Mouse (Mus musculus) liver, embryonic 14.5 days (tissue): ENCODE results near the gene Bcor. TPM values are rescaled to one million over a fixed set of nuclear protein-coding genes. Genes with fewer than 3 reads are reported as not detected.

Experiments used
- ATAC-seq: fragments of 200-750 bp; cut with Nextera tagmentation; 2 replicates; pipeline ENCODE4 v1.8.0; 2017; ENCODE audit warnings: moderate number of reproducible peaks, mild to moderate bottlenecking, moderate library complexity; ENCODE audit not compliant: insufficient read depth
- DNase-seq, 3 experiments: peaks; one replicate each; pipeline ENCODE4 v3.0.0-alpha.2; 2012 to 2013; ENCODE audit warnings: low read depth in 3 of 3, low spot score in 3 of 3
- H3K27ac ChIP-seq: fragments of 300-500 bp; sonication (generic); 2 replicates; pipeline ENCODE4 v1.5.1; 2014; ENCODE audit warnings: moderate library complexity, mild to moderate bottlenecking, control low read depth, inconsistent platforms
- H3K27me3 ChIP-seq: fragments of 300-500 bp; sonication (generic); 2 replicates; pipeline ENCODE4 v1.6.1; 2014; ENCODE audit warnings: mild to moderate bottlenecking, low read length, moderate library complexity; ENCODE audit not compliant: control insufficient read depth, insufficient read depth
- H3K36me3 ChIP-seq: fragments of 300-500 bp; sonication (generic); replicated peaks from 2 replicates; pipeline ENCODE4 v1.6.1; 2014; ENCODE audit warnings: low read depth; ENCODE audit not compliant: control insufficient read depth, insufficient read depth
- H3K4me1 ChIP-seq, 2 experiments: fragments of 200-500 bp in 1 of 2; fragments of 300-500 bp in 1 of 2; sonication (generic) in 1 of 2; replicated peaks; 2 replicates each; pipeline ENCODE4 v1.6.1; 2012 to 2014; ENCODE audit warnings: antibody characterized with exemption in 1 of 2, inconsistent platforms in 1 of 2, low read length in 1 of 2; ENCODE audit not compliant: control insufficient read depth in 2 of 2, insufficient read depth in 2 of 2
- H3K4me2 ChIP-seq: fragments of 300-500 bp; sonication (generic); 2 replicates; pipeline ENCODE4 v1.6.1; 2014; ENCODE audit warnings: low read depth, mild to moderate bottlenecking, control low read depth, moderate library complexity
- H3K4me3 ChIP-seq, 2 experiments: fragments of 200-500 bp in 1 of 2; fragments of 300-500 bp in 1 of 2; sonication (generic) in 1 of 2; 2 replicates each; pipeline ENCODE4 v1.5.1; 2012 to 2014; ENCODE audit warnings: low read depth in 2 of 2, low read length in 2 of 2, mild to moderate bottlenecking in 2 of 2, control low read depth in 1 of 2, inconsistent platforms in 1 of 2, moderate library complexity in 1 of 2; ENCODE audit not compliant: insufficient read depth in 1 of 2
- H3K9ac ChIP-seq: fragments of 300-500 bp; sonication (generic); replicated peaks from 2 replicates; pipeline ENCODE4 v1.6.1; 2014; ENCODE audit warnings: mild to moderate bottlenecking, control low read depth, moderate library complexity
- H3K9me3 ChIP-seq: fragments of 300-500 bp; sonication (generic); 2 replicates; pipeline ENCODE4 v1.6.1; 2016; ENCODE audit warnings: low read length, mixed read lengths; ENCODE audit not compliant: control insufficient read depth
- CTCF ChIP-seq: IDR thresholded peaks from 2 replicates; pipeline ENCODE4 v1.5.1; 2016; ENCODE audit warnings: antibody characterized with exemption, low read depth, control low read depth
- EP300 ChIP-seq: IDR thresholded peaks from 2 replicates; pipeline ENCODE4 v1.6.1; 2016; ENCODE audit warnings: antibody characterized with exemption, low read depth
- WGBS: fragments of 180-500 bp; shearing (Covaris S2); extraction: QIAGEN DNeasy Blood & Tissue Kit; methylation state at CpG from one replicate; pipeline ENCODE4 v1.1.7; 2014; ENCODE audit not compliant: insufficient replicate concordance; 5-methylcytosine and 5-hydroxymethylcytosine counted together
- polyA plus RNA-seq, 2 experiments: library from polyadenylated mRNA; depleted of rRNA in 1 of 2; stranded (reverse) in 1 of 2; unstranded in 1 of 2; fragments of >200 nt; fragmentation: Nextera tagmentation in 1 of 2; extraction: Ambion mirVana in 1 of 2; gene quantifications; 2 replicates each; pipeline versions ENCODE4 v1.2.1 to v1.2.3; 2012 to 2014

Gene Bcor
- polyA plus RNA-seq, 2 experiments: 4.6 to 4.7 TPM

DNA sequence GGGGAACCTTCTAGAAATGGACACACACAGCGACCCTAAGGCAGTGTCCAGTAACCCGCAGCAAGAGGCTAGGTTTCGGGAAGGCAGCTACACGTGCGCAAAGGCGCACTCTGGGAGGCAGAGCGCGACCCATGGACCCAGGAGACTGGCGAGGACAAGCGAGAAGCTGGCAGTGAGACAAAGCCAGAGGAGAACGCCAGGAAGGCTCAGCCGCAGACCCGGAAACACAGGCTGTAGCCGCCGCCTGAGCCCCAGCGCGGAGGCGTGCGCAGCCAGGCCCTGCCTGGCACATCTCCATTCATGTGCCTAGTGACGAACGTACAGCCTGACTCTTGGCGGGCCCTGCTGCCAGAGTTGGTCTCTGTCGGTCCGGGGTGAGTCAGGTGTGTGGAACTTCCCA is 30.9 kb downstream of the Bcor start:
- TF ChIP-seq CTCF (no peak), EP300 (no peak)
- ATAC-seq: no peak
- Histone ChIP-seq H3K27ac (no peak overlapping the region), H3K4me2 (no peak overlapping the region), H3K9me3 (no peaks in the 10 kb centered on the region), H3K36me3 (no peaks in the 10 kb centered on the region), H3K9ac (no peak overlapping the region), H3K27me3 (peaks cover 79% of the 10 kb centered on the region), H3K4me3 (no peak overlapping the region), H3K4me1 (peaks cover 0 to 9% of the 10 kb centered on the region in 2 experiments; a peak in 2 of 4 replicates)
- WGBS: 4% methylated on average over 24 of the region's 24 CpGs
- DNase-seq: no peak

GRCm38 (mm10) chrX:12128165-12129083 is 31.7 kb downstream of the Bcor start:
- 3% methylated on average over 52 of the region's 72 CpGs for WGBS
- H3K9me3 ChIP-seq: no peaks in the 10 kb centered on the region
- H3K4me2 ChIP-seq: peak overlapping the region; percentile 48
- DNase-seq (no peak), ATAC-seq (0 out of 2 replicates have a peak, but pooled peaks have one; percentile 15)
- H3K4me1 ChIP-seq: peaks cover 0 to 7% of the 10 kb centered on the region in 2 experiments; a peak in 2 of 4 replicates
- H3K27ac ChIP-seq: no peak overlapping the region
- peak overlapping the region; percentile 47 to 50; a peak in 3 of 4 replicates for H3K4me3 ChIP-seq
- no peak overlapping the region; the same call in 1 of the 2 replicates for H3K9ac ChIP-seq
- H3K36me3 ChIP-seq: no peaks in the 10 kb centered on the region
- peaks cover 71% of the 10 kb centered on the region for H3K27me3 ChIP-seq
- TF ChIP-seq EP300 (no peak), CTCF (no peak)

GRCm38 (mm10) chrX:12127799-12128164 is 32.4 kb downstream of the Bcor start:
- Histone ChIP-seq H3K36me3 (no peaks in the 10 kb centered on the region), H3K9ac (no peak overlapping the region; the same call in 1 of the 2 replicates), H3K4me3 (peak overlapping the region; percentile 47 to 50), H3K27me3 (peaks cover 67% of the 10 kb centered on the region), H3K4me1 (peaks cover 0 to 5% of the 10 kb centered on the region in 2 experiments; a peak in 2 of 4 replicates), H3K27ac (no peak overlapping the region), H3K4me2 (peak overlapping the region; percentile 47), H3K9me3 (no peaks in the 10 kb centered on the region)
- 2% methylated on average over 36 of the region's 37 CpGs for WGBS
- no peak for DNase-seq
- no peak for TF ChIP-seq EP300
- no peak for TF ChIP-seq CTCF
- ATAC-seq: no peak

DNA sequence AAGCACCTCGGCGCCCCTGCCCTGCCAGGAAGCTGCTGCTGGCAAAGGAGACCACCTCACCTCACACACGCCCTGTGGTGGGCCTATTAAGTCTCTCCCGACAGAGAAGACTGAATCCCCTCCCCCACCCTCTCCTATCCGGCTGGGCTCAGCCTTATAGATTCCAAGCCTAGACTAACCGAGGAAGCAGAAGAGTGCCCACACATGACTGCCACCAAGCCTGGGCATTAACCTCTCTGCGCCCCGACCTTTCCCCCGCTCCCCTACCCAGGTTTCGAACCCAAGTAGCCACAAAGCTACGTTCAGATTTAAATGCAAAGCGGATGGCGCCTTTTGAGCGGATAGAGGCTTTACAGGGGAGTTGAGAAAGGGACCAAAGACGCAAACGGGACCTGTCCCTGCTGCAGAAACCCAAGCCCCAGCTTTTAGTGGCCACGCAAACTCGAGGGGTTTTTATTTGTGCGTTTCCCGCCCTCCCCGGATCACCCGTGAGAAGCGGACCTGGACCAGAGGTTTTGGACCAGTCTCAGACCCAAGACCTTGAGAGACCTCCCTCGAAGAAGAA is 33.0 kb downstream of the Bcor start:
- Histone ChIP-seq H3K9ac (no peak overlapping the region), H3K4me1 (peaks cover 0 to 5% of the 10 kb centered on the region in 2 experiments; a peak in 2 of 4 replicates), H3K27me3 (peaks cover 61% of the 10 kb centered on the region), H3K4me3 (peak overlapping the region; percentile 47 to 50), H3K4me2 (peak overlapping the region; percentile 47), H3K9me3 (no peaks in the 10 kb centered on the region), H3K27ac (no peak overlapping the region), H3K36me3 (no peaks in the 10 kb centered on the region)
- DNase-seq (no peak), ATAC-seq (no peak)
- WGBS: 5% methylated on average over 24 of the region's 24 CpGs
- TF ChIP-seq CTCF: no peak
- TF ChIP-seq EP300: no peak
